Mouse (Mus musculus) CD4-positive, CD25-positive, alpha-beta regulatory T cell, adult 9 weeks (primary cell): ENCODE results near the gene 4930404N11Rik. TPM values are rescaled to one million over a fixed set of nuclear protein-coding genes. Genes with fewer than 3 reads are reported as not detected.

Experiments
- polyA plus RNA-seq: library from polyadenylated mRNA; unstranded; fragments of 100-300 nt; shearing (Covaris generic); gene quantifications from one replicate; pipeline ENCODE4 v1.2.1, GENCODE M21; 2017

The 4930404N11Rik gene
- polyA plus RNA-seq, result 0.82 TPM

GRCm38 (mm10) chr10:81365672-81366476 is at the start of gene 4930404N11Rik:
4930404N11Rik (minus strand) TSS chr10:81365816.

GRCm38 (mm10) chr10:81392781-81393185 is 27.2 kb upstream of the 4930404N11Rik start, which contains the start of gene Smim24:
Smim24 (plus strand) TSS chr10:81393051.

GRCm38 (mm10) chr10:81388505-81389055 is 23.0 kb upstream of the 4930404N11Rik start, which contains the start of gene Gm48552:
Gm48552 (plus strand) TSS chr10:81389005.

GRCm38 (mm10) chr10:81383802-81384604 is 18.4 kb upstream of the 4930404N11Rik start, which contains the start of the genes Dohh and Gm48551:
Dohh (plus strand) TSS chr10:81384428.
Gm48551 (plus strand) TSS chr10:81384466.

GRCm38 (mm10) chr10:81377793-81378552 is 12.4 kb upstream of the 4930404N11Rik start, which contains the start of gene Fzr1:
Fzr1 (minus strand) TSS chr10:81378516.

GRCm38 (mm10) chr10:81356991-81357844 is 8.4 kb downstream of the 4930404N11Rik start, which contains the start of gene Mfsd12:
Mfsd12 (plus strand) TSS chr10:81357491.

GRCm38 (mm10) chr10:81350351-81351063 is 15.1 kb downstream of the 4930404N11Rik start, which contains the start of gene Hmg20b:
Hmg20b (minus strand) TSS chr10:81350480.

GRCm38 (mm10) chr10:81342686-81343505 is 22.7 kb downstream of the 4930404N11Rik start, which contains the start of gene Gipc3:
Gipc3 (minus strand) TSS chr10:81343266.

GRCm38 (mm10) chr10:81328386-81328785 is 37.2 kb downstream of the 4930404N11Rik start, which contains the start of gene Tbxa2r:
Tbxa2r (plus strand) TSS chr10:81328731.

GRCm38 (mm10) chr10:81320550-81321347 is 44.9 kb downstream of the 4930404N11Rik start, which contains the start of gene Cactin:
Cactin (plus strand) TSS chr10:81321103.

Other genes starting within 250 kb of the 4930404N11Rik start
- gene Zbtb7a, start 230.6 kb downstream of the 4930404N11Rik start, polyA plus RNA-seq, result 18.9 TPM
- gene Pias4, start 197.9 kb downstream of the 4930404N11Rik start, polyA plus RNA-seq, result 32.1 TPM
- 984 TPM for gene Eef2, start 189.2 kb downstream of the 4930404N11Rik start, polyA plus RNA-seq
- gene Dapk3, start 182.8 kb downstream of the 4930404N11Rik start, polyA plus RNA-seq, result 12.1 TPM
- not detected for gene 4930442H23Rik, start 182.0 kb downstream of the 4930404N11Rik start, polyA plus RNA-seq
- gene Nmrk2, start 163.8 kb downstream of the 4930404N11Rik start, polyA plus RNA-seq, result 0.37 TPM
- gene Atcay, start 135.0 kb downstream of the 4930404N11Rik start, polyA plus RNA-seq, result 9.0 TPM
- gene Zfr2, start 132.7 kb downstream of the 4930404N11Rik start, polyA plus RNA-seq, result 3.7 TPM
- gene Matk, start 112.9 kb downstream of the 4930404N11Rik start, polyA plus RNA-seq, result 134 TPM
- 139 TPM for gene Mrpl54, start 98.9 kb downstream of the 4930404N11Rik start, polyA plus RNA-seq
- 38.6 TPM for gene Apba3, start 98.9 kb downstream of the 4930404N11Rik start, polyA plus RNA-seq
- 8.3 TPM for gene Tjp3, start 74.2 kb downstream of the 4930404N11Rik start, polyA plus RNA-seq
- gene Pip5k1c, start 72.9 kb downstream of the 4930404N11Rik start, polyA plus RNA-seq, result 32.1 TPM
- gene Cactin, start 44.7 kb downstream of the 4930404N11Rik start, polyA plus RNA-seq, result 16.6 TPM
- 41.7 TPM for gene Tbxa2r, start 37.1 kb downstream of the 4930404N11Rik start, polyA plus RNA-seq
- gene Gipc3, start 22.6 kb downstream of the 4930404N11Rik start, polyA plus RNA-seq, result not detected
- 28.8 TPM for gene Hmg20b, start 15.3 kb downstream of the 4930404N11Rik start, polyA plus RNA-seq
- 1.5 TPM for gene Mfsd12, start 8.3 kb downstream of the 4930404N11Rik start, polyA plus RNA-seq
- 16.3 TPM for gene Fzr1, start 12.7 kb upstream of the 4930404N11Rik start, polyA plus RNA-seq
- 32.9 TPM for gene Dohh, start 18.6 kb upstream of the 4930404N11Rik start, polyA plus RNA-seq
- 3.4 TPM for gene Gm48551, start 18.6 kb upstream of the 4930404N11Rik start, polyA plus RNA-seq
- gene Gm48552, start 23.2 kb upstream of the 4930404N11Rik start, polyA plus RNA-seq, result 0.91 TPM
- 8.7 TPM for gene Smim24, start 27.2 kb upstream of the 4930404N11Rik start, polyA plus RNA-seq
- gene Nfic, start 89.8 kb upstream of the 4930404N11Rik start, polyA plus RNA-seq, result 23.6 TPM
- gene Celf5, start 116.9 kb upstream of the 4930404N11Rik start, polyA plus RNA-seq, result 0.17 TPM
- gene Ncln, start 130.6 kb upstream of the 4930404N11Rik start, polyA plus RNA-seq, result 133 TPM
- gene S1pr4, start 134.3 kb upstream of the 4930404N11Rik start, polyA plus RNA-seq, result 96.9 TPM
- gene Gna15, start 158.4 kb upstream of the 4930404N11Rik start, polyA plus RNA-seq, result 19.4 TPM
- gene Gna11, start 179.4 kb upstream of the 4930404N11Rik start, polyA plus RNA-seq, result 7.0 TPM
- gene Aes, start 193.7 kb upstream of the 4930404N11Rik start, polyA plus RNA-seq, result 134 TPM
- 1.6 TPM for gene Tle2, start 208.7 kb upstream of the 4930404N11Rik start, polyA plus RNA-seq
- 2.3 TPM for gene Tle6, start 235.3 kb upstream of the 4930404N11Rik start, polyA plus RNA-seq
- 3.6 TPM for gene BC025920, start 240.5 kb upstream of the 4930404N11Rik start, polyA plus RNA-seq